Mouse (Mus musculus): ENCODE measurements around the gene Acot11. TPM values are rescaled to one million over a fixed set of nuclear protein-coding genes. Genes with fewer than 3 reads are reported as not detected.

Gene Acot11
- polyA plus RNA-seq, 1 experiment = 6.6 TPM

DNA sequence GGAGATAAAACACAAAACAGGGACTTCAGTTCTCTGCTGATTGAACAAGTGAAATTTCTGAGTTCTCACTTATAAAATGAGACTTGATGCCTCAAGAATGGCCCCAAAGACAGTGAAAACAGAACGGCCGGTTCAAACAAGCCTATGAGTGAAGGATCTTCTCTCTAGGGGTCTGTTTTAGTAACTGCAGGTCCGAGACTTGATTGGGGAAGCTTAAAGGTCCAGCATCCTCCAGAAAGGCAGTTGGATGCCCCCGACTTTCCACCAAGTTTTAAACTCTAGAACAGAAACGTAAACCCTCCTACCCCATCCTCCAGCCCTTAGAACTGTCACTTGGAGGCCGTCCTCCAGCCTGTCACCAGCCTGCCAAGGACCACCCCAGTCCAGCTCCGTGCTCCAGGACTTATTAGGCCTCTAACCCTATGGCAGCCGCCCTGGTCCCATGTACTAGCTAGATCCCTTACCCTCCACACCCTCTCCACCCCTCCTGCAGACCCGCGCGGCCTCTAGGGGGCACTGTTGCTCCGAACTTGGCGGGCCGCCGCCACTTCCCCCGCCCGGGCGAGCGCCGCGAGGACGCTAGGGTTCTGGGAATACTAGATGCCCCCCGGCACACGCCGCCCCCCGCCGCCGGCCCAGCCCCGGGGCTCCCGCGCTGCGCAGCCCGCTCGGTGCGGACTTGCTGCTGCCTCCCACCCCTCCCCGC, 33.9 kb upstream of the Acot11 start:
- TF ChIP-seq CTCF (IDR thresholded peaks at IDR 0.05; ENCODE audit: low read depth, low read length) (peak; percentile 53; the same call in 1 of the 2 replicates), POLR2A (IDR thresholded peaks at IDR 0.05; ENCODE audit: borderline replicate concordance, low read depth, low read length) (no peak)
- no peak overlapping the region for H3K27ac ChIP-seq (ENCODE audit: insufficient read depth, low read depth, low read length)
- H3K4me1 ChIP-seq (ENCODE audit: control insufficient read depth, insufficient read depth, low read length) = peaks cover 2% of the 10 kb centered on the region; the same call in 1 of the 2 replicates
- H3K4me3 ChIP-seq (ENCODE audit: insufficient read depth, low read length) = peak overlapping the region; percentile 54

DNA sequence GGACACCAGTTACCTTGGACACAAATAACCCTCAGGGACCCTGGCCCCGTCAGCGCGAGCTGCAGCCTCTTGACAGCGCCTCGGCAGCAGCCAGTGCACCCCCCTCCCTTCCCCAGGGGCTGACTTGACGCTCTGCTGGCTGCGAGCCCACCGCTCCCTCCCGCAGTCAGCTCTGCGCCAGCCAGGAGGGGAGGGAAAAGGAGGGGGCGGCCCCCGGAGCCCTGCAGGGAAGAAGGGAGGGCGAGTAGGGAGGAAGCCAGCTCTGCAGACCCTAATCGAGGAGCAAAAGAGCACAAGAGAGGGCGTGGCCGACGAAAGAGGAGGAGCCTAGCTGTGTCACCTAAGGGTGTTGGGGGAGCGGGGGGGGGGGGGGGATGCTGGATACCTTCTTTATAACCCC, 33.2 kb upstream of the Acot11 start:
- Histone ChIP-seq H3K4me1 (ENCODE audit: control insufficient read depth, insufficient read depth, low read length) (peaks cover 2% of the 10 kb centered on the region; the same call in 1 of the 2 replicates), H3K27ac (ENCODE audit: insufficient read depth, low read depth, low read length) (no peak overlapping the region), H3K4me3 (ENCODE audit: insufficient read depth, low read length) (no peak overlapping the region)
- no peak for TF ChIP-seq CTCF (IDR thresholded peaks at IDR 0.05; ENCODE audit: low read depth, low read length)
- TF ChIP-seq POLR2A (IDR thresholded peaks at IDR 0.05; ENCODE audit: borderline replicate concordance, low read depth, low read length) = no peak

DNA sequence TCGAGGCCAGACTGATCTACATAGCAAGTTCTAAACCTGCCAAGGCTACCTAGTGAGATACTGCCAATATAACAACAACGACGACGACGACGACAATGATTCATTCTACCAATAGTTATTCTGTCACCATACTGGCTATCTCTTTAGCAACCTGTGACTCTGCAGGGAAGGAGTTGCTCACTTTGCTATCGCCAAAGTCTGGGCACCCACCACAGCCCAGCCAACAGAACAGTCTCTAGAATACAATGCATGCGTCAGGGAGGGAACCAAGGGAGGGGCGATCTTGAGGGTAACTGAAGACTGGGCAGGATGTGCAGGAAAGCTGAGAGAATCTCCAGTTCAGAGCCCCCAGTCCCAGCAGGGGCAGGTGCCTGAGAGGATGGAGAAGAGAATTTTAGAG, 32.6 kb upstream of the Acot11 start:
- H3K4me3 ChIP-seq (ENCODE audit: insufficient read depth, low read length) = no peak overlapping the region
- H3K27ac ChIP-seq (ENCODE audit: insufficient read depth, low read depth, low read length) = no peak overlapping the region
- H3K4me1 ChIP-seq (ENCODE audit: control insufficient read depth, insufficient read depth, low read length) = peaks cover 2% of the 10 kb centered on the region; the same call in 1 of the 2 replicates
- TF ChIP-seq CTCF (IDR thresholded peaks at IDR 0.05; ENCODE audit: low read depth, low read length) (no peak), POLR2A (IDR thresholded peaks at IDR 0.05; ENCODE audit: borderline replicate concordance, low read depth, low read length) (no peak)

DNA sequence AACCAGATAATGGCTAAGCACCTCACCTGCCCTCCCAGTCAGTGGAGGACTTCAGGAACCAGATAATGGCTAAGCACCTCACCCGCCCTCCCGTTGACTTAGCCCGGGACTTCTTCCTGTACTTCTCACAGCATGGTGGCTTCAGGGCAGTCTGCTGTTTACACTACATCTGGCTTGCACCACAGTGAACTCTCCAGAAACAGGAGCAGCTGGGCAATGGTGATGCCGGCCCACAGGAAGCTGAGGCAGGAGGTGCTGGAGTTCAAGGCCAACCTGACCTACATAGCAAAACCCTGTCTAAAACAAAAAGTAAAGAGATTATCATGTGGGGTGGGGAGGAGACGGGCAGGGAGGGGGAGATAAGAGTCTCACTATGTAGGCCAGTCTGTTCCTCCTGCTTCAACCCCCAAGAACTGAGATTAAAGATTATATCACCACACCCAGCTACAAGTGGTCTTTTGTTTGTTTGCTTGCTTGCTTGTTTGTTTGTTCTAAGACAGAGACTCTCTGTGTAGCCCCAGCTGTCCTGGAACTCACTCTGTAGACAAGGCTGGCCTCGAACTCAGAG, 25.8 kb upstream of the Acot11 start:
- Histone ChIP-seq H3K4me1 (ENCODE audit: control insufficient read depth, insufficient read depth, low read length) (no peaks in the 10 kb centered on the region), H3K4me3 (ENCODE audit: insufficient read depth, low read length) (no peak overlapping the region), H3K27ac (ENCODE audit: insufficient read depth, low read depth, low read length) (no peak overlapping the region)
- no peak for TF ChIP-seq POLR2A (IDR thresholded peaks at IDR 0.05; ENCODE audit: borderline replicate concordance, low read depth, low read length)
- no peak for TF ChIP-seq CTCF (IDR thresholded peaks at IDR 0.05; ENCODE audit: low read depth, low read length)

DNA sequence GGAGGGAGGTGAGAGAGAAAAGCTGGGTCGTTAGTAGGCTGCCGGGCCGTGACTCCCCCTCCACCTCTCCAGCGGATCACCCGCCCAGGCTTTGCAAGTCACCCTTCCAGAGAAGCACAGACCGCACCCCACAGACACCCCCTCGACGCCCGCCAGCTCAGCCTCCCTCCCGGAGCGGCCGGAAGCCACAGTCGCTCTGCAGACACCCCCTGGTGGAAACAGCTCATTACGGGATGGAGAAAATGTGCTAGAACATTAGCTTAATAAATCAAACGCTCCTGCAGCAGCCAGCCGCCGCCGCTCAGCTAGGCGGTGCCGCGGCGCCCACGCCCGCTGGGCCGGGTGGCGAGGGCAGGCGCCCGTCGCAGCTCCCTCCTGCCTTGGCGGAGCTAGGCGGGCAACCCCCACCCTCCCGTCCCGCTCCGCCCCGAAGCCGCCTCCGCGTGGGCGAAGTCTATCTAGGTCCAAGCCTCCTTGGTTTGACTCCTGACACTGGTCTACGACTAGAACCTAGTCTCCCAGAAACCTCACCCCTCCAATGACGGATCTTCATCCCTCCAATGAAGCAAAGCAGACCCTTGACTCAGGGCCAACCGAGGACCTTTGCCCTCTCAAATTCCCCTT, 23.1 kb upstream of the Acot11 start:
- H3K27ac ChIP-seq (ENCODE audit: insufficient read depth, low read depth, low read length) = no peak overlapping the region
- H3K4me1 ChIP-seq (ENCODE audit: control insufficient read depth, insufficient read depth, low read length) = no peaks in the 10 kb centered on the region
- TF ChIP-seq CTCF (IDR thresholded peaks at IDR 0.05; ENCODE audit: low read depth, low read length) (no peak), POLR2A (IDR thresholded peaks at IDR 0.05; ENCODE audit: borderline replicate concordance, low read depth, low read length) (no peak)
- peak overlapping the region; percentile 26 for H3K4me3 ChIP-seq (ENCODE audit: insufficient read depth, low read length)

DNA sequence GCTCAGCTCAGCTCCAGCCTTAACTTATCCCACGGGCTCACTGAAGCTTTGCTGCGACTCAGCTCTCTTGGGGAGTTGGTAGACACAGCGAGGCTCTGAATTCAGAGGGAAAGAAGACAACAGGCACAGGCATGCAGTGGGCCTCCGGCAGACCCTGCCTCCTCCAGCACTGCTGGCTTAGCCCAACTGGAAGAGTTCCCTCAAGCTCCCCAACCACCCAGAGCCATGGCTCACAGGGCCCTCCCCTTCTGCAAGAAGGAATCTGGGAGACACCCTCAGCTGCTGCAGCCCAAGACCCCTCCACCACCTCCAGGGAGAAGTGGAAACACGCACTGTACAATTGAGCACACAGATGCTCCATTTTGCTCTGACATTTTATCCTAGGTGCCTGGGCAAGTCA, 20.4 kb upstream of the Acot11 start:
- no peak for TF ChIP-seq CTCF (IDR thresholded peaks at IDR 0.05; ENCODE audit: low read depth, low read length)
- no peak for TF ChIP-seq POLR2A (IDR thresholded peaks at IDR 0.05; ENCODE audit: borderline replicate concordance, low read depth, low read length)
- Histone ChIP-seq H3K4me1 (ENCODE audit: control insufficient read depth, insufficient read depth, low read length) (no peaks in the 10 kb centered on the region), H3K27ac (ENCODE audit: insufficient read depth, low read depth, low read length) (no peak overlapping the region), H3K4me3 (ENCODE audit: insufficient read depth, low read length) (no peak overlapping the region)

DNA sequence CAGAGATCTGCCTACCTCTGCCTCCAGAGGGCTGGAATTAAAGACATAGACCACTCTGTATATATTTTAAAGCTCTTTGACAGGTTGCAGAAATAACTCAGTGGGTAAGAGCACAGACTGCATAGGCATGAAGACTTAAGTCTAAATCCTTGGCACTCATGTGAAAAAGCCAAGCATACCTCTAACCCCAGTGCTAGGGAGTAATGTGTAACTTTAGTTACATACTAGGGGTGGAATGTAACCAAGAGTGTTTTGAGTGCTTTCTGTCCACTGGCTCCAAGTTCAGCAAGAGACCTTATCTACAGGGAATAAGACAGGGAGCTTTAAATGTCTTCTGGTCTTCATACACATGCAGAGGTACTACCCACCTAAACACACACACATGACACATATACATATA, 14.6 kb upstream of the Acot11 start:
- Histone ChIP-seq H3K27ac (ENCODE audit: insufficient read depth, low read depth, low read length) (no peak overlapping the region), H3K4me3 (ENCODE audit: insufficient read depth, low read length) (no peak overlapping the region), H3K4me1 (ENCODE audit: control insufficient read depth, insufficient read depth, low read length) (no peaks in the 10 kb centered on the region)
- TF ChIP-seq POLR2A (IDR thresholded peaks at IDR 0.05; ENCODE audit: borderline replicate concordance, low read depth, low read length) = no peak
- TF ChIP-seq CTCF (IDR thresholded peaks at IDR 0.05; ENCODE audit: low read depth, low read length) = no peak

DNA sequence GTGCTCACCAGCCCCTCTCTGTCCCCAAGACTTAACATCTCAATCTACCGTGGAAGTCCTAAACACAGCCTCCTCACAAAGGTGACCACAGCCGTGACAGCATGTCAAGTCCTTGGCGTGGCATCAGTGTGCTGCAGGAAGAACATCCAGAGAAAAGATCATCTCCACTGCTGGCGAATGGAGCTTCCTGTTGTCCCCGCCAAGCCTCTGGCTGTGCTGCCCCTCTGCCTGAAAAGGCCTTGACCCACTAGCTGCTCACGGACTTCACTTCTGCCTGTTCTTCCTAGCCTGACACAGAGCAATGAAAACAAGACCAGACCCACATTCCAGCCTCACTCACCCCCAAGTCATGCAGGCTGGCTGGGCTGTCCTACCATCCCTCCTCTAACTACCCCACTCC, 13.5 kb upstream of the Acot11 start:
- no peak overlapping the region for H3K27ac ChIP-seq (ENCODE audit: insufficient read depth, low read depth, low read length)
- no peak overlapping the region for H3K4me3 ChIP-seq (ENCODE audit: insufficient read depth, low read length)
- no peak for TF ChIP-seq CTCF (IDR thresholded peaks at IDR 0.05; ENCODE audit: low read depth, low read length)
- TF ChIP-seq POLR2A (IDR thresholded peaks at IDR 0.05; ENCODE audit: borderline replicate concordance, low read depth, low read length) = no peak
- H3K4me1 ChIP-seq (ENCODE audit: control insufficient read depth, insufficient read depth, low read length) = no peaks in the 10 kb centered on the region

DNA sequence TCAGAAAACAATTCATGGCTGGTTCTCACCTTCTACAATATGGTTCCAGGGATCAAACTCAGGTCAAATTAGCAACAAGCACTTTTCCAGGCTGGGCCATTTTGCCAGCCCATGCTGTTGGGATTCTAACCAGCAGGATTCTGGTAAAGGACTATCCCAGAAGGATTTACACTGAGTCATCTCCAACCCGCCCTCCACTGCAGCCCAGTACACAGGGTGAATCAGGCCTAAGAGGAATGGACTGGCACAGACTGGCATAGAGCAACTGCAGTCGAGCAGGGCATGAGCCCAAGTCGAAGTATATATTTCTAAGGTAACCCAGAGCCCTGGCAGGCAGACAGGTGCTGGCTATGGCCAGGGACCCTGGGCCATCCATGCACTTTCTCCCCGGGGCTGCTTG, 12.2 kb upstream of the Acot11 start:
- H3K27ac ChIP-seq (ENCODE audit: insufficient read depth, low read depth, low read length) = no peak overlapping the region
- H3K4me1 ChIP-seq (ENCODE audit: control insufficient read depth, insufficient read depth, low read length) = no peaks in the 10 kb centered on the region
- TF ChIP-seq POLR2A (IDR thresholded peaks at IDR 0.05; ENCODE audit: borderline replicate concordance, low read depth, low read length) (no peak), CTCF (IDR thresholded peaks at IDR 0.05; ENCODE audit: low read depth, low read length) (no peak)
- H3K4me3 ChIP-seq (ENCODE audit: insufficient read depth, low read length) = no peak overlapping the region

Data from bone marrow macrophage, adult 2 months (primary cell).